Mouse (Mus musculus) thymus, adult 2 months (tissue): ENCODE results near the gene Vav3.

Experiments
- CTCF ChIP-seq: fragments of 200-500 bp; IDR thresholded peaks from 2 replicates; pipeline ENCODE4 v1.5.1; 2012; ENCODE audit warnings: mild to moderate bottlenecking, control low read depth, low read length, moderate library complexity, borderline replicate concordance; ENCODE audit not compliant: control insufficient read depth, poor library complexity, insufficient read depth; ENCODE audit errors: extremely low read depth
- POLR2A ChIP-seq: fragments of 200-500 bp; IDR thresholded peaks from 2 replicates; pipeline ENCODE4 v1.6.1; 2012; ENCODE audit warnings: mild to moderate bottlenecking, low read length, control low read depth, moderate library complexity; ENCODE audit not compliant: control insufficient read depth, poor library complexity, insufficient read depth; ENCODE audit errors: extremely low read depth

- no peak for TF ChIP-seq POLR2A
- no peak for TF ChIP-seq CTCF
These were observed 221.3 kb downstream of the Vav3 start for GRCm38 (mm10) chr3:109561776-109562175.
